Mouse (Mus musculus) spleen, postnatal 36 days (tissue): ENCODE measurements at regions not wholly inside any gene's neighbourhood (a gene's known extent, or its start where the extent isn't known, plus 50 kb on each side); places are given as distances from the start of the nearest gene placed in this dataset.

Source experiments
- DNase-seq, 2 experiments: peaks; one replicate each; pipeline ENCODE4 v3.0.0; 2022; ENCODE audit warnings: low spot score in 2 of 2, mixed read lengths in 1 of 2

- DNase-seq: no peak
Observed at GRCm38 (mm10) chr9:46633952-46634351, 314.2 kb upstream of the 4931429L15Rik start.

- no peak for DNase-seq
Observed at GRCm38 (mm10) chr9:46632576-46632975, 312.8 kb upstream of the 4931429L15Rik start.

- no peak for DNase-seq
Observed at GRCm38 (mm10) chr9:46622255-46622654, 302.5 kb upstream of the 4931429L15Rik start.

- no peak for DNase-seq
Observed at GRCm38 (mm10) chr9:46621851-46622250, 302.1 kb upstream of the 4931429L15Rik start.

GRCm38 (mm10) chr9:46610101-46611005 is 290.6 kb upstream of the 4931429L15Rik start:
- DNase-seq: no peak

- DNase-seq: no peak
Observed at GRCm38 (mm10) chr9:46608695-46609094, 288.9 kb upstream of the 4931429L15Rik start.

GRCm38 (mm10) chr9:46600803-46601202 is 281.0 kb upstream of the 4931429L15Rik start:
- no peak for DNase-seq

GRCm38 (mm10) chr9:46599931-46600708 is 280.3 kb upstream of the 4931429L15Rik start:
- no peak for DNase-seq

GRCm38 (mm10) chr9:46598518-46598917 is 278.7 kb upstream of the 4931429L15Rik start:
- no peak for DNase-seq

GRCm38 (mm10) chr9:46593444-46593843 is 273.7 kb upstream of the 4931429L15Rik start:
- DNase-seq: no peak

GRCm38 (mm10) chr9:46592908-46593307 is 273.1 kb upstream of the 4931429L15Rik start:
- DNase-seq: no peak

GRCm38 (mm10) chr9:46586818-46587217 is 267.0 kb upstream of the 4931429L15Rik start:
- no peak for DNase-seq

GRCm38 (mm10) chr9:46581844-46582243 is 262.1 kb upstream of the 4931429L15Rik start:
- DNase-seq: no peak

- DNase-seq: no peak
Observed at GRCm38 (mm10) chr9:46562301-46562700, 242.5 kb upstream of the 4931429L15Rik start.

GRCm38 (mm10) chr9:46558481-46558880 is 238.7 kb upstream of the 4931429L15Rik start:
- no peak for DNase-seq

GRCm38 (mm10) chr9:46557781-46558180 is 238.0 kb upstream of the 4931429L15Rik start:
- DNase-seq: no peak

- no peak for DNase-seq
Observed at GRCm38 (mm10) chr9:46555156-46555555, 235.4 kb upstream of the 4931429L15Rik start.

- no peak for DNase-seq
Observed at GRCm38 (mm10) chr9:46554586-46555152, 234.9 kb upstream of the 4931429L15Rik start.

GRCm38 (mm10) chr9:46549416-46549815 is 229.6 kb upstream of the 4931429L15Rik start:
- DNase-seq: no peak

- no peak for DNase-seq
Observed at GRCm38 (mm10) chr9:46544326-46544725, 224.5 kb upstream of the 4931429L15Rik start.

GRCm38 (mm10) chr9:46541001-46541400 is 221.2 kb upstream of the 4931429L15Rik start:
- no peak for DNase-seq

- no peak for DNase-seq
Observed at GRCm38 (mm10) chr9:46538616-46539015, 218.8 kb upstream of the 4931429L15Rik start.
